Mouse (Mus musculus) spleen, adult 2 months (tissue): ENCODE results near the gene Ooep. TPM values are rescaled to one million over a fixed set of nuclear protein-coding genes. Genes with fewer than 3 reads are reported as not detected.
A peak's percentile ranks its signal among the peaks of the same experiment; 100 is the strongest.

Experiments used
- DNase-seq, 2 experiments: peaks; one replicate each; pipeline versions ENCODE4 v3.0.0 to v3.0.0-alpha.2; 2012 to 2021; ENCODE audit warnings: low spot score in 2 of 2, low read depth in 1 of 2
- H3K27ac ChIP-seq: fragments of 200-500 bp; 2 replicates; pipeline ENCODE4 v1.5.1; 2012; ENCODE audit warnings: low read length, inconsistent platforms; ENCODE audit not compliant: insufficient read depth
- H3K27me3 ChIP-seq: fragments of 200-500 bp; 2 replicates; pipeline ENCODE4 v1.6.1; 2012; ENCODE audit warnings: mild to moderate bottlenecking, moderate library complexity, low read length, inconsistent platforms; ENCODE audit not compliant: control insufficient read depth, insufficient read depth
- H3K36me3 ChIP-seq: fragments of 200-500 bp; 2 replicates; pipeline ENCODE4 v1.6.1; 2012; ENCODE audit warnings: mild to moderate bottlenecking, low read length, inconsistent platforms; ENCODE audit not compliant: control insufficient read depth, insufficient read depth
- H3K4me1 ChIP-seq: fragments of 200-500 bp; 2 replicates; pipeline ENCODE4 v1.6.1; 2011; ENCODE audit warnings: inconsistent platforms; ENCODE audit not compliant: control insufficient read depth, insufficient read depth, insufficient read length
- H3K4me3 ChIP-seq: fragments of 200-500 bp; 2 replicates; pipeline ENCODE4 v1.5.1; 2011; ENCODE audit warnings: mild to moderate bottlenecking, inconsistent platforms; ENCODE audit not compliant: insufficient read depth, insufficient read length; ENCODE audit errors: extremely low read depth
- CTCF ChIP-seq: fragments of 200-500 bp; IDR thresholded peaks from 2 replicates; pipeline ENCODE4 v1.5.1; 2011; ENCODE audit warnings: mild to moderate bottlenecking, inconsistent platforms; ENCODE audit not compliant: insufficient read depth, insufficient read length, insufficient replicate concordance; ENCODE audit errors: extremely low read depth
- POLR2A ChIP-seq: fragments of 200-500 bp; IDR thresholded peaks from 2 replicates; pipeline ENCODE4 v1.6.1; 2011; ENCODE audit warnings: low read depth, low read length, inconsistent platforms
- WGBS: fragments of 180-500 bp; shearing (Covaris S2); methylation state at CpG from one replicate; pipeline ENCODE4 v1.1.7; 2018; 5-methylcytosine and 5-hydroxymethylcytosine counted together
- polyA plus RNA-seq: library from polyadenylated mRNA; depleted of rRNA; stranded (reverse); fragments of >200 nt; gene quantifications from 2 replicates; pipeline ENCODE4 v1.2.3, GENCODE M21; 2012

Gene Ooep
- polyA plus RNA-seq, 1 experiment, result not detected

- H3K4me1 ChIP-seq, result peaks cover 8% of the 10 kb centered on the region
- H3K4me3 ChIP-seq, result peak overlapping the region; percentile 58; the same call in 1 of the 2 replicates
- DNase-seq, result no peak
- H3K36me3 ChIP-seq, result no peaks in the 10 kb centered on the region
- no peak for TF ChIP-seq POLR2A
- TF ChIP-seq CTCF, result no peak
- H3K27ac ChIP-seq, result no peak overlapping the region
- H3K27me3 ChIP-seq, result peaks cover 12% of the 10 kb centered on the region
- 40% methylated on average over 11 of the region's 11 CpGs for WGBS
These were observed 16.7 kb upstream of the Ooep start for GRCm38 (mm10) chr9:78395244-78395629.

DNA sequence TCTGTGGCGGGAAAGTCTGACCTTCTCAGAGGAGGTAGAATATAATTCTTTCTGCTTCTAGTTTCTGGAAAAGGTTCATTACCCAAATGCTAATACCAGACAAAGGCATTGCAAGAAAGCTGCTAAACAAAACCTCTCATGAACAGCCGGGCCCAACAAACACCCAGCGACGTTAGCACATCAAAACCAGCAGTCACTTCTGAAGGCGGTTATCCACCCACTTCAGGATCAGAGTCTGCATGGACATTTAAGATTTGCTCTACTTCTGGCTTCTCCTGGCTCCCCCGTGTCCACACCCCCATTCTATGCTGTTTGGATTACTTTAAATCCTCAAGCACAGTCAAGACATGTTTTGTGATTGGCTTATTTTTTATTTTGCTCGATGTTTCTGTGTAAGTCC, 16.1 kb upstream of the Ooep start:
- Histone ChIP-seq H3K27ac (no peak overlapping the region), H3K36me3 (no peaks in the 10 kb centered on the region), H3K4me3 (no peak overlapping the region), H3K27me3 (peaks cover 12% of the 10 kb centered on the region), H3K4me1 (peaks cover 8% of the 10 kb centered on the region)
- TF ChIP-seq CTCF, result no peak
- no peak for TF ChIP-seq POLR2A
- WGBS, result 72% methylated on average over 7 of the region's 7 CpGs
- DNase-seq, result no peak

GRCm38 (mm10) chr9:78393741-78394140, 15.2 kb upstream of the Ooep start:
- TF ChIP-seq CTCF (no peak), POLR2A (no peak)
- H3K27me3 ChIP-seq, result peaks cover 12% of the 10 kb centered on the region
- 88% methylated on average over 10 of the region's 10 CpGs for WGBS
- no peak overlapping the region for H3K4me3 ChIP-seq
- no peaks in the 10 kb centered on the region for H3K36me3 ChIP-seq
- no peak overlapping the region for H3K27ac ChIP-seq
- DNase-seq, result no peak
- H3K4me1 ChIP-seq, result peaks cover 8% of the 10 kb centered on the region

- WGBS, result 47% methylated on average over 5 of the region's 5 CpGs
These were observed 11.5 kb upstream of the Ooep start for GRCm38 (mm10) chr9:78389981-78390380.

GRCm38 (mm10) chr9:78386947-78387346, 8.4 kb upstream of the Ooep start:
- no peak for DNase-seq
- H3K27me3 ChIP-seq, result no peaks in the 10 kb centered on the region
- no peaks in the 10 kb centered on the region for H3K36me3 ChIP-seq
- no peak overlapping the region for H3K27ac ChIP-seq
- no peaks in the 10 kb centered on the region for H3K4me1 ChIP-seq
- no peak overlapping the region for H3K4me3 ChIP-seq
- TF ChIP-seq CTCF, result no peak
- TF ChIP-seq POLR2A, result no peak
- WGBS, result 82% methylated on average over 7 of the region's 7 CpGs

More at GRCm38 (mm10) chr9:78389981-78390380, 11.5 kb upstream of the Ooep start:
- H3K27me3 ChIP-seq, result no peaks in the 10 kb centered on the region
- TF ChIP-seq POLR2A (no peak), CTCF (no peak)
- no peak overlapping the region for H3K4me3 ChIP-seq
- DNase-seq, result no peak
- no peak overlapping the region for H3K27ac ChIP-seq
- H3K4me1 ChIP-seq, result no peaks in the 10 kb centered on the region
- H3K36me3 ChIP-seq, result no peaks in the 10 kb centered on the region

DNA sequence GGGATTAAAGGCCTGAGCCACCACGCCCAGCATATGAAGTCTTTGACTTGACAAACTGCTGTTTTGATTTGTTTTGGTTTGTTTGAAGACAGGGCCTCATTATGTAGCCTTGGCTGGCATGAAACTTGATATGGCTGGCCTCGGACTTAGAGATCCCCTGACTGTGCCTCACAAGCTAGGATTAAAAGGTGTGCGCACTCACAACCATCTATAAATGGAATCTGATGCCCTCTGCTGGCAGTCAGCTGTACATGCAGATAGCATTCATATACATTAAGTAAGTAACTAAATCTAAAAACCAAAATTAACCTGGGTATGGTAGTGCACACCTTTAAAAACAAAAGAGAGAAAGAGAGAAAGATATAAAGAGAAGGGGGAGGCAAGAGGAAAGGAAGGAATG, 7.4 kb upstream of the Ooep start:
- 63% methylated on average over 3 of the region's 3 CpGs for WGBS
- H3K27me3 ChIP-seq, result no peaks in the 10 kb centered on the region
- no peak for DNase-seq
- no peaks in the 10 kb centered on the region for H3K36me3 ChIP-seq
- no peaks in the 10 kb centered on the region for H3K4me1 ChIP-seq
- no peak overlapping the region for H3K4me3 ChIP-seq
- TF ChIP-seq POLR2A, result no peak
- TF ChIP-seq CTCF, result no peak
- H3K27ac ChIP-seq, result no peak overlapping the region

- Histone ChIP-seq H3K27me3 (no peaks in the 10 kb centered on the region), H3K4me1 (no peaks in the 10 kb centered on the region), H3K36me3 (no peaks in the 10 kb centered on the region), H3K27ac (no peak overlapping the region), H3K4me3 (no peak overlapping the region)
- TF ChIP-seq POLR2A (no peak), CTCF (no peak)
- WGBS, result 72% methylated on average over 8 of the region's 8 CpGs
- no peak for DNase-seq
These were observed 979 bp downstream of the Ooep start for GRCm38 (mm10) chr9:78377546-78377945.
